Mouse (Mus musculus) kidney, postnatal 0 days (tissue): Measurements from ENCODE around the gene Dph6. TPM values are rescaled to one million over a fixed set of nuclear protein-coding genes. Genes with fewer than 3 reads are reported as not detected.
A peak's percentile ranks its signal among the peaks of the same experiment; 100 is the strongest.

Source experiments
- ATAC-seq: fragments of 200-750 bp; cut with Nextera tagmentation; replicated peaks from 2 replicates; pipeline ENCODE4 v1.8.0; 2017; ENCODE audit warnings: low read depth, moderate number of reproducible peaks, moderate TSS enrichment, moderate library complexity; ENCODE audit not compliant: low FRiP score
- DNase-seq: peaks from one replicate; pipeline ENCODE4 v3.0.0-alpha.2; 2016; ENCODE audit warnings: low spot score
- H3K27ac ChIP-seq: fragments of 300-500 bp; sonication (generic); 2 replicates; pipeline ENCODE4 v1.5.1; 2014; ENCODE audit warnings: mild to moderate bottlenecking
- H3K27me3 ChIP-seq: fragments of 300-500 bp; sonication (generic); 2 replicates; pipeline ENCODE4 v1.6.1; 2014; ENCODE audit warnings: low read length, mixed read lengths; ENCODE audit not compliant: insufficient read depth
- H3K36me3 ChIP-seq: fragments of 300-500 bp; sonication (generic); 2 replicates; pipeline ENCODE4 v1.6.1; 2014; ENCODE audit warnings: low read length, mixed read lengths; ENCODE audit not compliant: insufficient read depth
- H3K4me1 ChIP-seq: fragments of 300-500 bp; sonication (generic); replicated peaks from 2 replicates; pipeline ENCODE4 v1.6.1; 2014; ENCODE audit warnings: antibody characterized with exemption, low read length, mixed read lengths; ENCODE audit not compliant: insufficient read depth
- H3K4me2 ChIP-seq: fragments of 300-500 bp; sonication (generic); 2 replicates; pipeline ENCODE4 v1.6.1; 2014; ENCODE audit warnings: mild to moderate bottlenecking, low read length, moderate library complexity, mixed read lengths
- H3K4me3 ChIP-seq: fragments of 300-500 bp; sonication (generic); replicated peaks from 2 replicates; pipeline ENCODE4 v1.5.1; 2014; ENCODE audit warnings: low read depth, low read length
- H3K9ac ChIP-seq: fragments of 300-500 bp; sonication (generic); 2 replicates; pipeline ENCODE4 v1.6.1; 2014; ENCODE audit warnings: low read depth, low read length
- H3K9me3 ChIP-seq: fragments of 300-500 bp; sonication (generic); replicated peaks from 2 replicates; pipeline ENCODE4 v1.6.1; 2016; ENCODE audit warnings: low read length, inconsistent platforms, mixed read lengths
- CTCF ChIP-seq: IDR thresholded peaks from 2 replicates; pipeline ENCODE4 v1.5.1; 2016; ENCODE audit warnings: antibody characterized with exemption, low read depth, mild to moderate bottlenecking, moderate library complexity
- WGBS: fragments of 180-500 bp; shearing (Covaris S2); extraction: QIAGEN DNeasy Blood & Tissue Kit; methylation state at CpG from one replicate; pipeline ENCODE4 v1.1.7; 2014; 5-methylcytosine and 5-hydroxymethylcytosine counted together
- polyA plus RNA-seq: library from polyadenylated mRNA; unstranded; fragments of >200 nt; fragmentation: Nextera tagmentation; extraction: Ambion mirVana; gene quantifications from 2 replicates; pipeline ENCODE4 v1.2.1, GENCODE M21; 2015

Dph6 gene
- polyA plus RNA-seq, 1 experiment from 2014 or later: 20.9 TPM

- Histone ChIP-seq H3K27ac (no peak overlapping the region), H3K4me1 (no peaks in the 10 kb centered on the region), H3K9ac (no peak overlapping the region), H3K27me3 (no peaks in the 10 kb centered on the region), H3K4me3 (no peak overlapping the region), H3K36me3 (no peaks in the 10 kb centered on the region), H3K4me2 (no peak overlapping the region), H3K9me3 (no peaks in the 10 kb centered on the region)
- DNase-seq: no peak
- no peak for ATAC-seq
- 62% methylated on average over 3 of the region's 3 CpGs for WGBS
- TF ChIP-seq CTCF: no peak
Observed at GRCm38 (mm10) chr2:114519907-114520306, 134.9 kb downstream of the Dph6 start.

DNA sequence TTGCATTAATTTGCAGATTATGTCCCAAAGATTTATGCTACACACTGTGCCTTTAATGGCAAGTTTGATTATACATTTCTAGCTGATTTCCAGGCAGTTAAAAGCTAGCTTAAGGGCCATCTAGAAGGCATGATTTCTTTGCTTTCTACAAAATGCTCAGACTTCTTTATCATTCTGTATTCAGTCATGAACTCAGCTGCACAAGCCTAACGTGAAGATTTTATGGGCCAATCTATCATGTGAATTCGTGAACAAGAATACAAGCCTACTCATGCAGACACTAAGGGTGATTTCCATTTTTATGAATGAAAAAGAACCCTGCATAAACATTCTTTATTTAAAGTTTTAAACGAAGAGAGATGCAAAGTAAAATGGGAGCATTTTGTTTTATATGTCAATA, 162.4 kb downstream of the Dph6 start:
- 23% methylated on average over 3 of the region's 3 CpGs for WGBS
- H3K9me3 ChIP-seq: no peaks in the 10 kb centered on the region
- H3K27ac ChIP-seq: no peak overlapping the region
- no peak for ATAC-seq
- no peak overlapping the region for H3K9ac ChIP-seq
- H3K4me2 ChIP-seq: no peak overlapping the region
- H3K4me1 ChIP-seq: no peaks in the 10 kb centered on the region
- H3K4me3 ChIP-seq: no peak overlapping the region
- no peaks in the 10 kb centered on the region for H3K27me3 ChIP-seq
- no peak for TF ChIP-seq CTCF
- H3K36me3 ChIP-seq: no peaks in the 10 kb centered on the region
- DNase-seq: peak; percentile 67

- H3K27ac ChIP-seq: no peak overlapping the region
- TF ChIP-seq CTCF: no peak
Observed at GRCm38 (mm10) chr2:114491907-114492306, 162.9 kb downstream of the Dph6 start.

GRCm38 (mm10) chr2:114486980-114487379, 167.8 kb downstream of the Dph6 start:
- H3K36me3 ChIP-seq: no peaks in the 10 kb centered on the region
- H3K4me2 ChIP-seq: no peak overlapping the region
- ATAC-seq (no peak), DNase-seq (peak; percentile 64)
- no peak overlapping the region for H3K4me3 ChIP-seq
- H3K4me1 ChIP-seq: no peaks in the 10 kb centered on the region
- H3K27me3 ChIP-seq: no peaks in the 10 kb centered on the region
- TF ChIP-seq CTCF: no peak
- H3K9me3 ChIP-seq: no peaks in the 10 kb centered on the region
- no peak overlapping the region for H3K27ac ChIP-seq
- no peak overlapping the region for H3K9ac ChIP-seq

More at GRCm38 (mm10) chr2:114491907-114492306, 162.9 kb downstream of the Dph6 start:
- no peaks in the 10 kb centered on the region for H3K9me3 ChIP-seq
- no peak overlapping the region for H3K4me2 ChIP-seq
- H3K27me3 ChIP-seq: no peaks in the 10 kb centered on the region
- no peaks in the 10 kb centered on the region for H3K36me3 ChIP-seq
- H3K9ac ChIP-seq: no peak overlapping the region
- H3K4me1 ChIP-seq: no peaks in the 10 kb centered on the region
- ATAC-seq: no peak
- H3K4me3 ChIP-seq: no peak overlapping the region
- WGBS: 48% methylated on average over 3 of the region's 3 CpGs
- peak; percentile 76 for DNase-seq
